Mouse (Mus musculus) embryonic facial prominence, embryonic 12.5 days (tissue): Measurements from ENCODE around the gene Mllt3. TPM values are rescaled to one million over a fixed set of nuclear protein-coding genes. Genes with fewer than 3 reads are reported as not detected.

Source experiments
- ATAC-seq: fragments of 200-750 bp; cut with Nextera tagmentation; 2 replicates; pipeline ENCODE4 v1.8.0; 2017; ENCODE audit not compliant: insufficient number of reproducible peaks, insufficient read depth, low FRiP score, low TSS enrichment
- H3K27ac ChIP-seq: fragments of 300-500 bp; sonication (generic); 2 replicates; pipeline ENCODE4 v1.5.1; 2016; ENCODE audit warnings: mild to moderate bottlenecking
- H3K27me3 ChIP-seq: fragments of 300-500 bp; sonication (generic); 2 replicates; pipeline ENCODE4 v1.6.1; 2016; ENCODE audit warnings: mild to moderate bottlenecking, moderate library complexity
- H3K36me3 ChIP-seq: fragments of 300-500 bp; sonication (generic); 2 replicates; pipeline ENCODE4 v1.6.1; 2016; ENCODE audit warnings: mild to moderate bottlenecking
- H3K4me1 ChIP-seq: fragments of 300-500 bp; sonication (generic); 2 replicates; pipeline ENCODE4 v1.6.1; 2016
- H3K4me2 ChIP-seq: fragments of 300-500 bp; sonication (generic); replicated peaks from 2 replicates; pipeline ENCODE4 v1.6.1; 2016; ENCODE audit warnings: mild to moderate bottlenecking, moderate library complexity
- H3K4me3 ChIP-seq: fragments of 300-500 bp; sonication (generic); 2 replicates; pipeline ENCODE4 v1.5.1; 2016; ENCODE audit warnings: mild to moderate bottlenecking
- H3K9ac ChIP-seq: fragments of 300-500 bp; sonication (generic); 2 replicates; pipeline ENCODE4 v1.6.1; 2016; ENCODE audit warnings: mild to moderate bottlenecking, moderate library complexity
- H3K9me3 ChIP-seq: fragments of 300-500 bp; sonication (generic); 2 replicates; pipeline ENCODE4 v1.6.1; 2016; ENCODE audit warnings: mild to moderate bottlenecking, moderate library complexity
- WGBS: fragments of 180-500 bp; shearing (Covaris S2); methylation state at CpG from one replicate; pipeline ENCODE4 v1.1.7; 2016; 5-methylcytosine and 5-hydroxymethylcytosine counted together
- polyA plus RNA-seq: library from polyadenylated mRNA; unstranded; fragments of >200 nt; fragmentation: Nextera tagmentation; extraction: Ambion mirVana; gene quantifications from 2 replicates; pipeline ENCODE4 v1.2.1, GENCODE M21; 2016

The Mllt3 gene
- polyA plus RNA-seq, 1 experiment from 2014 or later: 79.8 TPM

- H3K4me1 ChIP-seq: no peaks in the 10 kb centered on the region
- no peak overlapping the region for H3K4me3 ChIP-seq
- no peaks in the 10 kb centered on the region for H3K27me3 ChIP-seq
- 88% methylated on average over 7 of the region's 7 CpGs for WGBS
- H3K36me3 ChIP-seq: no peaks in the 10 kb centered on the region
- H3K4me2 ChIP-seq: no peak overlapping the region
- H3K9ac ChIP-seq: no peak overlapping the region
- no peak overlapping the region for H3K27ac ChIP-seq
- ATAC-seq: no peak
- no peaks in the 10 kb centered on the region for H3K9me3 ChIP-seq
These were observed 217.6 kb downstream of the Mllt3 start for GRCm38 (mm10) chr4:87815465-87816108.

DNA sequence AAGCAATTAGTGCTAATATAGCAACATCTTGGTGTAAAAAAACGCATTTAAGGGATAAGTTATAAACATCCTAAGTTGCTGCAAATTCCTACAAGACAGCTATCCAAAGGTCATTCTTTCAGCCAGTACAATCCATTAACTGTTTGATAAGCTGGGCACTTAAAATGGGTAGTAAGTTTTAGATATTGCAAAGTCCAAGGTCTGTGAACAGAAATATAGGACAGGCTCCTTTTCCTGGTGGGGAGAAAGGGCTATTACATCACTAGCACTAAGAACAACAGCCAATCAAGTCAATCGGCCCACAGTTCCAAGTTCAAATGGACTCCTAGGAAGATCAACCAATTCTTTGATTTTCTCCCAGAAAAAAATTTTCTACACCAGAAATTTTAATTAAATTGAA is 221.3 kb downstream of the Mllt3 start:
- Histone ChIP-seq H3K27me3 (no peaks in the 10 kb centered on the region), H3K4me1 (0 out of 2 replicates have a peak, but pooled peaks cover 5% of the 10 kb centered on the region), H3K27ac (no peak overlapping the region), H3K9me3 (no peaks in the 10 kb centered on the region), H3K4me3 (no peak overlapping the region), H3K9ac (no peak overlapping the region), H3K36me3 (no peaks in the 10 kb centered on the region), H3K4me2 (no peak overlapping the region)
- ATAC-seq: no peak
- WGBS: 84% methylated on average over 2 of the region's 2 CpGs

DNA sequence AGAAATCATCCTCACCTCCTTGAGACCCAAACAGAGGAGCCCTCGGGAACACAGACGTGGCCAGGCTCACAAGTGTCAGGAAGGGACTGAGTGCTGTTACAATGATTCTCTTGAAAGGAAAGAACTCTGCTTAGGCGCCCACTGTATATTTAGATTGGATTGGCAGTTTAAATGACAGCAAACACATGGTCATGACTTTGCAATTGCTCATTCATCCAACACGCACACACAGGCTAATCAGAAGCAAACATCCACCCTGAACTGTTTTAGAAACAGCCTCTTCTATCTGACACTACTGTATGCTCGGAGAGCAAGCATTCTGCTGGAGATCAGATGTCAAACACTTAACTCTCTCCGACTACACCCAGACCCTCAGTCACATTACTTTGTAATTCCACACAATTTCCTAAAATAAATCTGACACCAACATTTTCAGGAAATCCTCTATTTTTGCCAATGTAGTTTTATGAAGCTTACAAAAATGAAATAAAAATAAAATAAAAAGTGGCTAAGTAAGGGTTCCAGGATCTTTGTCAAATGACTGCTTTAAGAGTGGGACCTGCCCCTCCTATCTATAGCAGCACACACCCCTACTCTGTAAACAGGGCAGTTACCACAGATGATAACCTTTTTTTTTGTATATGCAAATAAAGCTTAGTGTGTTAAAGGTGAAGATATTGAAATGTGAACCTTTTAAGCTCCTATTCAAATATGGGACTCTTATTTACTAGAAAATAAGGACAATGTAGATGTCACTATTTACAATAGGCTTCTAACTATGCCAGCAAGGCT is 226.8 kb downstream of the Mllt3 start:
- ATAC-seq: 0 out of 2 replicates have a peak, but pooled peaks have one; percentile 56
- no peaks in the 10 kb centered on the region for H3K27me3 ChIP-seq
- 0 out of 2 replicates have a peak overlapping the region, but pooled peaks have one; percentile 23 for H3K27ac ChIP-seq

DNA sequence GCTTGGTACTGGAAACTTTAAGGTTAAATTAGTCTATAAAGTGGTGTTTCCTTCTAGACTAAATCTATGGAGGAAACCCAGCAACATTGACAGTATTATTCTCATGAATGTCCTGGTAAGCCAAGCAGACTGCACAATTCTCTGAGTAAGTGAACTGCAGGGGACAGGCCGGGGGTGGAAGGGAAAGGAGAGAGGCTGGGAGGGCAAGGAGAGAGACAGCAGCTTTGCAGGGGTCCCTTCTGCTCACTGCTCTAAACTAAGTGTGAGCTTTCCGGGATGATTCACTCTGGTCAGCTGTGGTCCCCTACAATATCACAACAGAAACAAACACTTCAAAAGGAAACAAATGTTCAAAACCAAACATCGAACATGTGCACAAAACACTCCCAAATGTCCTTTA is 228.6 kb downstream of the Mllt3 start:
- H3K27ac ChIP-seq: no peak overlapping the region
- WGBS: 45% methylated on average over 3 of the region's 3 CpGs
- no peak overlapping the region for H3K4me3 ChIP-seq
- no peak overlapping the region for H3K4me2 ChIP-seq
- no peaks in the 10 kb centered on the region for H3K27me3 ChIP-seq
- H3K36me3 ChIP-seq: no peaks in the 10 kb centered on the region
- peaks cover 17% of the 10 kb centered on the region for H3K4me1 ChIP-seq
- no peak overlapping the region for H3K9ac ChIP-seq
- no peaks in the 10 kb centered on the region for H3K9me3 ChIP-seq
- ATAC-seq: no peak

More for the DNA sequence above, 226.8 kb downstream of the Mllt3 start:
- 7% methylated on average over 6 of the region's 6 CpGs for WGBS
- no peak overlapping the region for H3K4me3 ChIP-seq
- peaks cover 17% of the 10 kb centered on the region for H3K4me1 ChIP-seq
- H3K36me3 ChIP-seq: no peaks in the 10 kb centered on the region
- no peak overlapping the region for H3K4me2 ChIP-seq
- H3K9me3 ChIP-seq: no peaks in the 10 kb centered on the region
- no peak overlapping the region for H3K9ac ChIP-seq

DNA sequence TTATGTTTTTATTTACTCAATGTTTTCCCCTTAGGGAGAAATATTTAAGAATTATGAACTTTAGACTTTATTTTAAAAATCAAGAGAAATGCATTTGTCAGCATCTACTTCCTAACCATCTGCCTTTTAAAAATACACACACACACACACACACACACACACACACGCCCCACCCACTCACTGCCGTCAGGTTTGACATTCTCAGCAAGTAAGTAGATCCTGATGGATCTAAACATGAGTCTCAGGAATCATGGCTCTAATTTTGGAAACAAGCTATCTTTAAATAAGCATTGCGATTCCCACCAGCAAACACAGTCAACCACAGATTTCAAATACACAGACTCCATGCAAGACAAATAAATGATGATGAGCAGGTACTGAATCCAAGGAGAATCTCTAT is 229.9 kb downstream of the Mllt3 start:
- Histone ChIP-seq H3K9me3 (no peaks in the 10 kb centered on the region), H3K4me1 (peaks cover 17% of the 10 kb centered on the region), H3K4me3 (no peak overlapping the region), H3K27ac (no peak overlapping the region), H3K4me2 (no peak overlapping the region), H3K36me3 (no peaks in the 10 kb centered on the region), H3K9ac (no peak overlapping the region), H3K27me3 (no peaks in the 10 kb centered on the region)
- no peak for ATAC-seq
- WGBS: 78% methylated on average over 3 of the region's 3 CpGs

DNA sequence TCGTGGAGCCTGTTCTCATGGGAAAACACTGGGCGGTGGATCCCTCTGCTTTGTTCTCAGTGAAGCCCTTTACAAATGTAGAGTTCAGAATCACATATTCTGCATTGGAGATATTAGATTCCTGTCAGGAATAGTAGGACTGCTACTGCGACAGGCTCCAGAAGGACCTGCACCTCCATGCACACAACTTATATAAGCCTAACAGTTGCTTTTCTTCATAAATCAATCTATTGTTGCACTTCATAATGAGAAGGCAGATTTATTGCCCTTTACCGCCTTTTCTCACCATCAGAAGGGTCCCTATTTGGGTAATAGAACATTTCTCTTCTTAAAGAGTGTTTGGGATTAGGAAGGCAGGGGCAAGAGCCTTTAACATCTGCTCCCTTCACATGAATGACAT is 231.0 kb downstream of the Mllt3 start:
- 79% methylated on average over 4 of the region's 4 CpGs for WGBS
- no peaks in the 10 kb centered on the region for H3K36me3 ChIP-seq
- no peak overlapping the region for H3K9ac ChIP-seq
- H3K4me3 ChIP-seq: no peak overlapping the region
- H3K4me2 ChIP-seq: no peak overlapping the region
- H3K4me1 ChIP-seq: peaks cover 14% of the 10 kb centered on the region
- no peak overlapping the region for H3K27ac ChIP-seq
- H3K9me3 ChIP-seq: no peaks in the 10 kb centered on the region
- no peak for ATAC-seq
- no peaks in the 10 kb centered on the region for H3K27me3 ChIP-seq

DNA sequence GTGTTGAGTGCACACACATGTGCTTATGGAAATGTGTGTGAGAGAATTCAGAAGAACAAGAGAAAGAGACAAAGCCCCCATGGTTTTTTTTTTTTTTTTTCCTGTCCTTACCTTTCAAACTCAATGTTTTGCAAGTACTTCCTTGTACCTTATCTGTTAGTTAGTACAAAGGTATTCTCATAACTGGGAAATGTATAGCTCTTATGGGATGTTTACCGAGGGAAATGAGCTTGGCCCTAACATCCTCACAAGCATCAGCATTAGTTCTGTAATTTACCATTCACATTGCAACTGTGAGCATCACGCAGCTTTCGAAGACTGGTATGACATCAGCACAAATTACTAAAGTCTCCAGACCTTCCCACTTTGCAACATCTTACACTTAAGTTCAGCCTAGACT is 231.8 kb downstream of the Mllt3 start:
- H3K4me2 ChIP-seq: no peak overlapping the region
- H3K9ac ChIP-seq: no peak overlapping the region
- H3K4me1 ChIP-seq: peaks cover 6% of the 10 kb centered on the region
- WGBS: 89% methylated on average over 3 of the region's 3 CpGs
- no peak for ATAC-seq
- H3K27ac ChIP-seq: no peak overlapping the region
- H3K36me3 ChIP-seq: no peaks in the 10 kb centered on the region
- no peaks in the 10 kb centered on the region for H3K27me3 ChIP-seq
- no peak overlapping the region for H3K4me3 ChIP-seq
- no peaks in the 10 kb centered on the region for H3K9me3 ChIP-seq

DNA sequence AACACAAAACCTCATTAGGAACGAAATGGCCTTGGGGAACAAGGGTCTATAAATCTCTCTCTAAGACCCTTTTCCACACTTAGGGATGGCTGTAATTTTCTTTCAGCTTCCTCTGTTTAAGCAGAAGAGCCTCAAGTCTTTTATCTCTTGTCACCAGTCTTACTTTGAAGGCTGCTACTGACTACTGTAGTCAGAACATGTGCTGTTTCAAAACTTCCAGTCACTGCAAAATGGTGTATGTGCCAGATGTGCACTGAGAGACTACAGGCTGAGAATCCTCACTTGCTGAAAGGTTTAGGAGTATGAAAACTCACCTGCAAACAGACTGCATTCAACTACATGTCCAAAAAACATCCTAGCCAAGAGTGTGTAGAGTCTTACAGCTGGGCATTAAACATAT is 232.9 kb downstream of the Mllt3 start:
- 79% methylated on average over 1 of the region's 1 CpGs for WGBS
- H3K9me3 ChIP-seq: no peaks in the 10 kb centered on the region
- H3K4me1 ChIP-seq: peaks cover 8% of the 10 kb centered on the region
- H3K27me3 ChIP-seq: no peaks in the 10 kb centered on the region
- no peaks in the 10 kb centered on the region for H3K36me3 ChIP-seq
- H3K9ac ChIP-seq: no peak overlapping the region
- H3K4me3 ChIP-seq: no peak overlapping the region
- H3K27ac ChIP-seq: no peak overlapping the region
- no peak for ATAC-seq
- H3K4me2 ChIP-seq: no peak overlapping the region

DNA sequence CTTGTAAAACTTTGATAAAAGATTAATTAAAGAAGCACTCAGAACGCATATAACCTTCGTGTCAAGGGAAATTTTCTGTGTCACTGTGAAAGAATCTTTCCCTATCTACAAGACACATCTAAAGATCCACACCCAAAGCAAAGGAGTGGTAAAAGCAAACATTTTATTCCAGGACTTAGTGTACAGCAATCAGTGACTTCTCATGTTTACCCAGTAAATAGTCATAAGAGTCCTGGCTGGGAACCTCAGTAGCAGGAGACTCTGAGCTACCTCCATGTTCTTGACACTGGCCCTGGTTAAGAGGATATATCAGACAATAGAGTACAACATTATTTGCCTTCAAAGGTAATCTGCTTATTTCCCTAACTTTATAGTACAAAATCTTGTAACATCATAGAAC is 233.7 kb downstream of the Mllt3 start:
- no peak overlapping the region for H3K27ac ChIP-seq
- 85% methylated on average over 2 of the region's 2 CpGs for WGBS
- H3K9ac ChIP-seq: no peak overlapping the region

DNA sequence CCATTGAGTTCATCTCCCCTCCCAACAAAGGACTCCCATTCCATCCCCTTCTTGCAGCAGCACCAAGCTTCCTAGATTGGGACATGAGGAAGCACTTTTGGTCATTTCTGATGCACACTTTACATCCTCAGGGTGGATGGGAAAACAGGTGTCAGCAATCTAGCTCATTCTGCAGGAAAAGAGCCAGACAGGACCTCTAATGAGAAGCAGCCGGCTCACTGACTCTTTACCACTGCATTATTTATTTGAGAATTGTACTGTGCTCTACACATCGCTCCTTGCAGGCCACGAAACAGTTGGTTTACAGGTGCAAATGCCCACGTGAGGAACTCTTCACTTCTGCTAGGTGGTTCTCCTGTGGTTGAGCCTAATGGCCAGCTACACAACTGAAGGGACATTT is 237.9 kb downstream of the Mllt3 start:
- Histone ChIP-seq H3K27me3 (no peaks in the 10 kb centered on the region), H3K9me3 (no peaks in the 10 kb centered on the region), H3K36me3 (peaks cover 17% of the 10 kb centered on the region), H3K9ac (no peak overlapping the region), H3K4me1 (peaks cover 10% of the 10 kb centered on the region), H3K27ac (no peak overlapping the region), H3K4me3 (no peak overlapping the region), H3K4me2 (no peak overlapping the region)
- no peak for ATAC-seq
- WGBS: 46% methylated on average over 4 of the region's 4 CpGs

More for the DNA sequence above, 233.7 kb downstream of the Mllt3 start:
- Histone ChIP-seq H3K36me3 (no peaks in the 10 kb centered on the region), H3K27me3 (no peaks in the 10 kb centered on the region), H3K4me2 (no peak overlapping the region), H3K4me3 (no peak overlapping the region), H3K4me1 (peaks cover 10% of the 10 kb centered on the region), H3K9me3 (no peaks in the 10 kb centered on the region)
- ATAC-seq: no peak

- no peak overlapping the region for H3K27ac ChIP-seq
- ATAC-seq: no peak
- H3K4me1 ChIP-seq: peaks cover 10% of the 10 kb centered on the region
- H3K9ac ChIP-seq: no peak overlapping the region
- H3K4me3 ChIP-seq: no peak overlapping the region
- H3K36me3 ChIP-seq: peaks cover 19% of the 10 kb centered on the region
- H3K4me2 ChIP-seq: no peak overlapping the region
- no peaks in the 10 kb centered on the region for H3K27me3 ChIP-seq
- H3K9me3 ChIP-seq: no peaks in the 10 kb centered on the region
- WGBS: 79% methylated on average over 3 of the region's 3 CpGs
These were observed 238.9 kb downstream of the Mllt3 start for GRCm38 (mm10) chr4:87794216-87794615.

DNA sequence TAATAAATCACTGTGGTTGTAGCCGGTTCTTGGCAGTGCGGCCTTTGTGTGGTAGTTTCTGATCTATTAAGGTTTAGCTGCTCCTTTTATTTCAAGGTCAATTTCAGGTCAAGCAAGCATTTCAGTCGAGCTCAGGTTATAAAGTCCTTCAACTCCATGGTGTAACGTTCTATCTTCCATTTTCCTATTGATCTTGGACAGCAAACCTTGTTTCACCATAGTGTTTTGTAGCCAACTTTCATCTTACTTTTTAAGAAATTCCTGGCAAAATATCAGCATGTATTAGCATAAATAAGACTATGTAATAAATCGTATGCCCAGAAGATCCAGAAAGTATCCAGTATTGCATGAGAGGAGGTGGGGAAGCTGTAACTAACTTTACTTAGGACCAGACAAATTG is 240.7 kb downstream of the Mllt3 start:
- Histone ChIP-seq H3K4me1 (peaks cover 10% of the 10 kb centered on the region), H3K9me3 (no peaks in the 10 kb centered on the region), H3K9ac (no peak overlapping the region), H3K36me3 (peaks cover 25% of the 10 kb centered on the region), H3K27me3 (no peaks in the 10 kb centered on the region), H3K4me3 (no peak overlapping the region), H3K27ac (no peak overlapping the region), H3K4me2 (no peak overlapping the region)
- no peak for ATAC-seq
- 71% methylated on average over 5 of the region's 5 CpGs for WGBS
